Mouse (Mus musculus) urinary bladder, adult 2 months (tissue): ENCODE results near the gene Asb4. TPM values are rescaled to one million over a fixed set of nuclear protein-coding genes. Genes with fewer than 3 reads are reported as not detected.

ENCODE experiments used
- DNase-seq: peaks from one replicate; pipeline ENCODE4 v3.0.0; 2022; ENCODE audit warnings: low spot score
- polyA plus RNA-seq: library from polyadenylated mRNA; depleted of rRNA; stranded (reverse); fragments of >200 nt; gene quantifications from 2 replicates; pipeline ENCODE4 v1.2.3, GENCODE M21; 2012; rRNA removed

Gene Asb4
- polyA plus RNA-seq, 1 experiment = 1.5 TPM

GRCm38 (mm10) chr6:5447013-5447412, 63.8 kb downstream of the Asb4 start:
- DNase-seq = no peak

GRCm38 (mm10) chr6:5447546-5447945, 64.4 kb downstream of the Asb4 start:
- no peak for DNase-seq

GRCm38 (mm10) chr6:5448396-5448795, 65.2 kb downstream of the Asb4 start:
- DNase-seq = no peak

- no peak for DNase-seq
These were observed 66.7 kb downstream of the Asb4 start for GRCm38 (mm10) chr6:5449878-5450277.

- no peak for DNase-seq
These were observed 72.7 kb downstream of the Asb4 start for GRCm38 (mm10) chr6:5455836-5456235.

GRCm38 (mm10) chr6:5470480-5471318, 87.5 kb downstream of the Asb4 start:
- DNase-seq = no peak

- no peak for DNase-seq
These were observed 89.5 kb downstream of the Asb4 start for GRCm38 (mm10) chr6:5472692-5473091.

GRCm38 (mm10) chr6:5474021-5474420, 90.8 kb downstream of the Asb4 start:
- DNase-seq = no peak

- DNase-seq = no peak
These were observed 97.9 kb downstream of the Asb4 start for GRCm38 (mm10) chr6:5481066-5481465.

- DNase-seq = no peak
These were observed 99.1 kb downstream of the Asb4 start for GRCm38 (mm10) chr6:5482270-5482783.

Other genes starting within 250 kb of the Asb4 start
- 0.60 and 1.1 TPM in 2 replicates for gene Pon1, start 189.4 kb upstream of the Asb4 start, polyA plus RNA-seq
- gene Pon3, start 127.1 kb upstream of the Asb4 start, polyA plus RNA-seq = 50.1 and 51.9 TPM in 2 replicates
- 99.8 TPM in 2 replicates for gene Pon2, start 84.9 kb upstream of the Asb4 start, polyA plus RNA-seq
- gene Pdk4, start 112.9 kb downstream of the Asb4 start, polyA plus RNA-seq = 37.1 and 40.3 TPM in 2 replicates